In the genomic region with DNA sequence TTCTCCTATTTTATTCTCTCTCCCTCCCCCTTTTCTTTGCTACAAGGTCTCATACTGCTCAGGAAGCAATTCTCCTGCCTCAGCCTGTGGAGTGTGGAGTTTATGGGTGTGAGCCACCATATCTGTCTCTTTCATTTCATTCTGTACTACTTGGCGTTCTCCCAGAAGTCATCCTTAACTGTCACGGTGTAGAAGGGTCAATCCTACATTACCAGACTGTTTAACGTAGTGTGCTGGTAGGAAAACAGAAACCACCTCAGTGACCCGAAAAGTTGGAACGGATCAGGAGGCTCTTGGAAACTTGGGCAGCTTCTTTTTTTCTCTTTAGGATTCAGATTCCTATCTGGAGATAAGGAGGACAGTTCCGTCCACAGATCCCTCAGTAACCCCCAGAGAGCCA, we compare ENCODE assay signal across 8 mouse cellular contexts. TPM values are rescaled to one million over a fixed set of nuclear protein-coding genes. Genes with fewer than 3 reads are reported as not detected.
DNase-seq lines count a peak whose midpoint lies in the region; ATAC-seq and TF ChIP-seq lines count a peak whose summit lies in the region.

No protein-coding gene starts in this region.

- no peaks in the 10 kb centered on the region for H3K36me3 ChIP-seq in testis, adult 2 months (ENCODE audit: control insufficient read depth, insufficient read depth, low read length)
- no peaks in the 10 kb centered on the region for H3K36me3 ChIP-seq in limb, embryonic 13.5 days
- no peaks in the 10 kb centered on the region for H3K36me3 ChIP-seq in stomach, embryonic 16.5 days (ENCODE audit: control insufficient read depth, insufficient read depth, low read length)

- 15% methylated on average over 6 of the region's 6 CpGs for WGBS in limb, embryonic 13.5 days
- WGBS in stomach, embryonic 16.5 days = 12% methylated on average over 6 of the region's 6 CpGs

- peak; percentile 8; the same call in 1 of the 2 replicates for ATAC-seq in cerebellum, adult (ENCODE audit: insufficient number of reproducible peaks, low FRiP score, low TSS enrichment)
- no peak for ATAC-seq in limb, embryonic 13.5 days (ENCODE audit: low FRiP score, low read depth)
- no peak for ATAC-seq in stomach, embryonic 16.5 days (ENCODE audit: insufficient read depth, low FRiP score)

- H3K4me2 ChIP-seq in limb, embryonic 13.5 days (replicated peaks) = peak overlapping the region; percentile 81
- H3K4me2 ChIP-seq in stomach, embryonic 16.5 days (ENCODE audit: low read depth, low read length) = peak overlapping the region; percentile 48

- no peaks in the 10 kb centered on the region for H3K9me3 ChIP-seq in limb, embryonic 13.5 days
- no peaks in the 10 kb centered on the region for H3K9me3 ChIP-seq in stomach, embryonic 16.5 days (replicated peaks; ENCODE audit: control insufficient read depth, low read length)

- no peak for TF ChIP-seq POLR2A in testis, adult 2 months (IDR thresholded peaks at IDR 0.05; ENCODE audit: control insufficient read depth, low read depth, low read length)

- peak overlapping the region; percentile 93 for H3K27ac ChIP-seq in testis, adult 2 months (ENCODE audit: control insufficient read depth, insufficient read depth, low read depth, low read length)
- H3K27ac ChIP-seq in limb, embryonic 13.5 days = peak overlapping the region; percentile 98; the same call in 1 of the 2 replicates
- peak overlapping the region; percentile 68 for H3K27ac ChIP-seq in stomach, embryonic 16.5 days (ENCODE audit: low read length)

- H3K27me3 ChIP-seq in testis, adult 2 months (ENCODE audit: control insufficient read depth, insufficient read depth, low read length) = no peaks in the 10 kb centered on the region
- H3K27me3 ChIP-seq in limb, embryonic 13.5 days = no peaks in the 10 kb centered on the region
- H3K27me3 ChIP-seq in stomach, embryonic 16.5 days (ENCODE audit: control insufficient read depth, insufficient read depth, low read length) = no peaks in the 10 kb centered on the region

- no peak for DNase-seq in cerebellum, adult 8-10 months
- DNase-seq in testis, postnatal 10 days (ENCODE audit: low spot score) = no peak
- DNase-seq in spleen, postnatal 14 days (ENCODE audit: low spot score in 2 of 2) = no peak
- no peak for DNase-seq in MN1 (ENCODE audit: low spot score)

- TF ChIP-seq CTCF in testis, adult 2 months (IDR thresholded peaks at IDR 0.05; ENCODE audit: control insufficient read depth, insufficient read depth, insufficient replicate concordance, low read depth, low read length) = no peak

- peak overlapping the region; percentile 85 for H3K4me3 ChIP-seq in testis, adult 2 months (ENCODE audit: control insufficient read depth, low read depth, low read length)
- peak overlapping the region; percentile 93 for H3K4me3 ChIP-seq in limb, embryonic 13.5 days
- peak overlapping the region; percentile 94 for H3K4me3 ChIP-seq in stomach, embryonic 16.5 days (replicated peaks; ENCODE audit: low read length)

- peak overlapping the region; percentile 98 for H3K9ac ChIP-seq in limb, embryonic 13.5 days
- H3K9ac ChIP-seq in stomach, embryonic 16.5 days (ENCODE audit: low read length) = peak overlapping the region; percentile 99

- peaks cover 5% of the 10 kb centered on the region for H3K4me1 ChIP-seq in testis, adult 2 months (ENCODE audit: control insufficient read depth, insufficient read depth, low read length)
- H3K4me1 ChIP-seq in limb, embryonic 13.5 days = peaks cover 33% of the 10 kb centered on the region
- H3K4me1 ChIP-seq in stomach, embryonic 16.5 days (ENCODE audit: control insufficient read depth, insufficient read depth, low read length) = peaks cover 31% of the 10 kb centered on the region

RNA-seq across cellular contexts. Expression of a gene that starts 0.8 kb away (rescaled TPM):
- polyA plus RNA-seq in testis, adult 2 months (2012; rRNA removed) = 4.5 and 5.5 TPM in 2 replicates
- polyA plus RNA-seq in limb, embryonic 13.5 days (2015; fragmentation: Nextera tagmentation; extraction: Ambion mirVana) = 30.3 and 31.9 TPM in 2 replicates
- polyA plus RNA-seq in stomach, embryonic 16.5 days (2015; fragmentation: Nextera tagmentation; extraction: Ambion mirVana) = 38.8 and 39.4 TPM in 2 replicates
